Mouse (Mus musculus) kidney, adult 11 months (tissue): ENCODE results near the gene Tarsl2.
A peak's percentile ranks its signal among the peaks of the same experiment; 100 is the strongest.

Experiments used
- DNase-seq: peaks from one replicate; pipeline ENCODE4 v3.0.0; 2022

The Tarsl2 gene

DNA sequence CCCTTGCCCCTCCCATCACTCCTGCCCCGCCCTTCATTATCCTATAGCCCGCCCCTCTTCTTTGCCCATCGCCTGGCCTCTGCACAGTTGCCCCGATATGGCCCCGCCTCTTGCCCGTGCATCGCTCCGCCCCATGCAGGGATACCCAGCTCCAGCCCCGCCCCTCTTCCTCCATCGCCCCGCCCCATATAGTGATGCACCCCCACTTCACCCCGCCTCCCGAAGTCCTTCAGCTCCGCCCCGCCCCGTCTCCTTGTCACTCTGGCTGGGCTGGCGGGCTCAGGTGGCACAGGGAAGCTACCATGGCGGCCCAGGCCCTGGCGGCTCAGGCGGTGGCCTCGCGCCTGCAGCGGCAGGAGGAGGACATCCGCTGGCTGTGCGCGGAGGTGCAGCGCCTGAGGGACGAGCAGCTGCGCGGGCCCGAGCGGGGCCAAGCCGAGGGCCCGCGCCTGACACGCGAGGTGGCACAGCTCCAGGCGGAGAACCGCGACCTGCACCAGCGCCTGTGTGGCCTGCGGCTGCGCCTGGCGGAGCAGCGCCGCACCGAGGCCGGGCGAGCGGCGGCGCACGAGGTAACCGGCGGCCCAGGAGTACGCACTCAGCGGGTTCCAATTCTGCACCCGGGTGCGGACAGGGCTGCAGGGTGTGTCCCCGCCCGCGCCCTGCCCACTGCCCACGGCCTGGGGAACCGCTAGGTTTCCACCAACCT, at the start of gene Tarsl2:
TSS of gene Tarsl2 (plus strand) at position 256 of the 709 bp plus-strand sequence.
- DNase-seq: peak; percentile 94

DNA sequence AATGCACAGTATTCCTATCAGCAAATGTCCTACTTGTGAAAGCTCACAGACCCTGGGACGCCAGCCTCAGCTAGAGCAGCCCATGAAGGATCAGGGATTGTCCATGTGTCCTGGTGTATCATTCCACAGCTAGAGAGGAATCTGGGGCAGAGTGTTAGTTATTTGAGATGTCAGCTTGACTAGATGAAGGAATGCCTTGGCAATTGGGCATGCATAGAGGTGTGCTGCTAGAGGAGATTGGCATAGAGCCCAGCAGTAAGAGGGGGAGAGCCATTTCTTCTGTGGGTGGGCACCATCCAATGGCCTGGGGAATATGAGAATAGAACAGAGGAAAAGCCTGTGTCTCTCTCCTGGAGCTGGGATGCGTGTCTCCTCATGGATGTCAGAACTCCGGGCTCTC, 38.6 kb upstream of the Tarsl2 start:
- DNase-seq: no peak

DNA sequence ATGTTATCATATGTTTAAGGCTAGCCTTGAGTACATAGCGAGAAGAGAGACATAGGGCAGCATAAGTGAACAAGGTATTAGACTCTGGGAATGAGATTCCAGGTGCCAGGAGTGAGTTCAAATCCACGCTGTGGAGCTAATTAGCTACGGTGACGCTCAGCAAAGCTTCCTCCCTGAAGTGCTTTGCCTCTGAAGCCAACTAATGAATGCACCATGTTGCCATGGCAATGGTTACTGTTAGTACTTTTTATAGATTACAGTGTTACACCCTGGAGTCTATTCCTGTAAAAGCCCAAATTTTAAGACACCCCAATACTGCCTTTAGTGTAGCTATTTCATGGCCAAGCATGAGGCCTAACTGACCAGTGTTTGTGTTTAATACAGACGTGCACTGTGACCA, 37.7 kb upstream of the Tarsl2 start:
- no peak for DNase-seq

DNA sequence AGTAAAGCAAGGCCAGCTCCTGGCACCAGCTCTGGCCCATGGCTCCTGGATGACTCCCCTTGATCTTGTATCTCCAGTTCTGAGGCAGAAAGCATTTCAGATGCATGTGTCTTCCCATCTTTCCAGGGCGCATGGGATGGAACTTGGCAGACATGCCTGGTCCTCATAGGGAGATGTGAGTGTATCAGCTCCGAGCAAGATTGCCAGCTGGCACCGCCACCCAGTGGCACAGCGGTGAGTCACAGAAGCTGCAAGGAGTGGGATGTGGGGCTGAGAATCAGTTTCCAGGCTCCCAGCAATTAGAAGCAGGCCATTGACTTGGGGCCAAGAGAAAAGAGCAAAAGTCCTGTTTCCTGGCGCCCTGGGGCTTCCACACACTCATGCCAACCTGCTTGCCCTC, 34.5 kb upstream of the Tarsl2 start:
- DNase-seq: no peak

DNA sequence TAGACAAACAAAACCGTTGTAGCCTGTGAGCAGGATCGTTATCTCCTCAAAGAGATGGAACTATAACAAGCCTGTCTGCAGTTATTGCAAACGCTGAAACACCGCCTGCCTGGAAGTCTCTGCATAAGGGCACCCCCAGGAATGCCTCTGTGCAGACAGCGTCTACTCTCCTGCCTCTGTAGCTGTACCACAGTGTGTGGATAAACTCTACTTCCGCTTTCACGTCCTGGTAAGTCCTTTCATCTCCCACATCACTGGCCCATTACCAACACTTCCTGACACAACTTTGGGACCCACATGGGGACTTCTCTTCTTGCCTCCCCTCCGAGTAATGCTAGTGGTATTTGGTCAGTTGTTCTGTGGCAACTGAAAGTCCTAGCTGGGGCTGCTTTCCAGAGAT, 34.0 kb upstream of the Tarsl2 start:
- DNase-seq: no peak

DNA sequence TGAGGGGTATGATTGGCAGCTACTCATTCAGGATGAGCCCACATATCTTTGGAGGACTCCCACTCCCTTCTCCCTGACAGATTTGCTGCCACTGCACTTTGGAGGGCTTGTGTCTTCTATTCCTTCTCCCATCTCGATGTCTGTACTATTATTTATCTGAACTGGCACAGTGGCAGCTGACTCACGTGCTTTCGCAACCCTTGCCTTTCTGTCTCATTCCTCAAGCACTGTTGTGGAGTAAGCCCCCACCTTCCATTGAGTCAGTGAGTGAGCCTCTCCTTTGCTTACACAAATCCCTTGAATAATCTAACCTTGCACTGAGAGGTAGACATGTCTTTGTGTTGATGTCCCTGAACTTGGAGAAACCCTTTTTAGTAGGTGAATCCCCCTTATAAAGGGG, 33.4 kb upstream of the Tarsl2 start:
- no peak for DNase-seq

DNA sequence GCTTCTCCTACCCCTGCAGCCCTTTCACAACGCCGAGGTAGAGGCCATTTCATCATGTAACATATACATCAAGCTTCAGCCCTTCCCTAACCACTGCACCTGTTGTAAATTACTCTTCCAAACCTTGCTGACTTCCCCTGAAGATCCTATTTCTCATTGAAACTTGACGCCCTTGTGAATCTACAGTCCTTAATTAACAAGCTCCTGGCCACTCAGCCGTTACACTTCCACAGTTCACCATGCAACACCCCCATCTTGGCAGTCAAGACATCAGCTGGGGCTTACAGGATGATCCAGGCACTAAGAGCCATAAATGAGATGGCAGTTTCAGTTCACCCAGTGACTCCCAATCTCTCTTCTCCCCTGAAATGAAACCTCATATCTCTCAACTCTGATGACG, 31.0 kb upstream of the Tarsl2 start:
- DNase-seq: no peak

DNA sequence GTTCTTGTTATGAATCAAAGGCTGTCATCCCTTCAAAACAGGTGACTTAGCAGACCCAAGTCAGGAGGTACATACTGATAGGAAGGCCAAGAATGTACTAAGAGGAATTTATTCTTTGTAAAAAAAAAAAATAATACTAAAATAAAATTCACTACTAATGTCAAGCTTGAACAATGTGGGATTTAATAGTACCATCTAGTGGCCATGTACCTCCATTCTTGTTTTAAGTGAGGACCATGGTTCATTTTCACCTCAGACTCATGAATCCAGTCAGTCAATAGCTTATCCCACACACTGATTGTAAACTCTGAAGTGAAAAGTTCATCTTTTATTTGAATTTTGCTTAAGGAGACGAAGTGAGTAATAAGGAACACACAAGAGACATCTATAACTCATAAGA, 25.9 kb upstream of the Tarsl2 start:
- DNase-seq: no peak

DNA sequence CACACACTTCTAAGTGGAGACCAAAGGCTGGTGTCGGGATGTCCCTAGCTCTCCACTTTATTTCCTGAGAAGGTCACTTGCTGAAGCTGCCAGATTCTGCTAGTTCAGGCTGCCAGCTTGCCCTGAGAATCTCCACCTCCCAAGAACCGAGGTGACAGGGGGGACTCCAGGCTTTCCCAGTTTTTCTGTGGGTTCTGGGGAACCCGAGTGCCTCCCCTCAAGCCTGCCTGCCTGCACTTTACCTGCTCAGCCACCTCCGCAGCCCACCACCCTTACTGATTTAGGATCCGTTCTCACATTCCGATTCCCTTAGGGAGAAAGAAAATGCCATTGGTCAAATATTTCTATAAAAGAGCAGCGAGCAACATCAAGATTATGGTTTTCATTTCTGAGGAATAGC, 24.0 kb upstream of the Tarsl2 start:
- no peak for DNase-seq

DNA sequence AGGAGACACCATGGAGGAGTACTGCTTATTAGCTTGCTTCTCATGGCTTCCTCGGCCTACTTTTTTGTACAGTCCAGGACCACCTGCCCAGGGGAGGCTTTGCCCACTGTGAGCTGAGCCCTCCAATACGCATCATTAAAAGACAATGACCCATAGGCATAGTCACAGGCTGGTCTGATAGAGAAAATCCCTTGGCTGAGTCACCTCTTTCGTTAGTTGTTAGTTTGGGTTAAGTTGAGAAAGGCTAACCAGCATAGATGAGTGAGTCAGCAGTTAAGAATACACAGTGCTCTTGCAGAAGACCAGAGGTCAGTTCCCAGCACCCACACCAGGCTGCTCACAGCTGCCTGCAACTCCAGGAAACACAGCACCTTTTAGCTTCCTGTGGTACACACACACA, 21.4 kb upstream of the Tarsl2 start:
- no peak for DNase-seq

DNA sequence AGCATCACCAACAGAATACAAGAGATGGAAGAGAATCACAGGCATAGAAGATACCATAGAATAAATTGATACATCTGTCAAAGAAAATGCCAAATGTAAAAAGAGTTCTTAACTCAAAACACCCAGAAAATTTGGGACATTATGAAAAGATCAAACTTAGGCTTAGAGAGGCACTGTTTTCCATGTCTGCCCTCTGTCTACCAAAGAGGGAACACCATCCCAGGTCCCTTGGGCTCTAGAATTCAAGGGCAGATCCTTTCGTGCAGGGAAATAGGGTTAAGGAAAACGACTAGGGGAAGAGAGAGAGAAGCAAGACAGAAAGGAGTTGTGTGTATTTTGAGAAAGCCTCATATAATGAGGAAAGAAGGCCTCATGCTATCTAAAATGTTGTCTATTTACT, 19.2 kb upstream of the Tarsl2 start:
- DNase-seq: no peak

DNA sequence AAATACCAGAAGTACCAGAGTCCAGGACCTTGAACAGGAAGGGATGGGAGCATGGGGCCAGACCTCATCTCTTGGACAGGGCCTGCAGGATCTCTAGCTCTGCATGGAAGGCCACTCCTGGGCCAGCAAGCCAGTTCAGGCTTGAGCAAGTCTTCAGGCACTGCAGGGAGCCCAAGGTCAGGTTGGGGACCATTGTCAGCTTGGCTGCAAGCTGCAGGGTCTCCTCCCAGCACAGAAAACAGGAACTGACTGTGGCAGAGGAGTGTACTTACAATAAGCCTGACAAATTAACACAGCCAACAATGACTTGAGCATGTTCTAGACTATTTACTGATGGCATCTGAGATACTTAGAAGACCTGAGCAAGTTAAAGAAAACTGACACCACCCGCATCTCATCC, 14.9 kb upstream of the Tarsl2 start:
- no peak for DNase-seq

DNA sequence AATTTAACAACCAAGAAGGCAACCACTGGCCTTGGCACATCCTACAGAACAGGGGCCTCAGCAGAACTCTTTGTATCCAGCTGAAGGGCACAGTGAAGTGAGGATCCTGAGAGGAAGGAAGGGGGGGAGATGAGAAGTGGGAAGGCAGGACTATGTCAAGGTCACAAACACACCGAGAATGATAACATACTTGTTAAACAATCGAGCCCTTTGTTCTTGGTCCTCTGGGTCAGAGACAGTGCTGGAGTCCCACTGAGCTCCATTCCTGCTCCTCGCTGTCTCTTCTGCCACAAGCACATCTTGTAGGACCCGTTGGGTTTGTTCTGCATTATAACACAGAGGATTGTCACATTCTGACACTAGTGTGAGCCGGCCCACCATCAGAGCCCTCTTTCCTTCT, 14.0 kb upstream of the Tarsl2 start:
- no peak for DNase-seq

DNA sequence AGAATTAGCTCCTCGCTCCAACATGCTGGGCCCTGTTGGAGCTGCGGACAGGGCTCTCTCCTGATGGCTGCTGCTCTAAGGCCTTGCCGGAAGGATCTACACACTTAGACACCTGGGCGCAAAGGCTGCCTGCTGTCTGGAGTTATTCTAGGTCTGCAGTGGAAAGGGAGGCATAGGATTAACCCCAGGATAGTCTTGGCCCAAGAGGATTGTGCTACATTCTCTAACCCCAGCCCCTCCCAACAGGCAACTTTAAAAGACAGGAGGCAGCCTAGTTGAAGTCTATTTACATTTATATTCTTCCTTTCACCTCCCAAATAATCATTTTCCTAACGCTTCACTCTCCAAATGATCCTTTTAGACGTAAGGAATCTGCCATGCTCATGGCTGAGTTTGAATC, 8.9 kb upstream of the Tarsl2 start:
- DNase-seq: no peak

DNA sequence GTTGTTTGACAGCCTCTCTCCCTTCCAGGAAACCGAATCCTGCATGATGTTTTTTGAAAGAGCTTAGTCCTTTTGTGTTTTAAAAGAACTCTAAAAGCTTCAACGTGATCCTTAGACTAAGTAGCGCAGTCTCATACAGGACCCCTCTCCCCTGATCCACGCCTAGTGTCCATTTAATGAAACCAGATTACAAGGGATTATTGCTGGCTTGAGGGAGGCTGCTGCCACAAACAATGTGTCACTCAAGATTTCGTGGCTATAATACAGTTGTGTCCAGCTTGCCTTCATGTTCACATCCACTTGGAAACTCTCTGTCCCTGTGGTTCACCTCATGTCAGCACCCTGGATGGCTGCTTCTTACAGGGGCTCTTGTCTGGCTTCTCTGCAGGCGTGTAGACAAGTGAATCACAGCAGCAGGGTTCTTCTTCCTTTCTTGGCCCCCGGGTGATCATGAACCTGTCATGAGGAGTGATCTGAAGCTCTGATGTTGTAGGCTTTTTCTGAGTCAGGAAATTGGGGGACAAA, 8.3 kb upstream of the Tarsl2 start:
- no peak for DNase-seq

DNA sequence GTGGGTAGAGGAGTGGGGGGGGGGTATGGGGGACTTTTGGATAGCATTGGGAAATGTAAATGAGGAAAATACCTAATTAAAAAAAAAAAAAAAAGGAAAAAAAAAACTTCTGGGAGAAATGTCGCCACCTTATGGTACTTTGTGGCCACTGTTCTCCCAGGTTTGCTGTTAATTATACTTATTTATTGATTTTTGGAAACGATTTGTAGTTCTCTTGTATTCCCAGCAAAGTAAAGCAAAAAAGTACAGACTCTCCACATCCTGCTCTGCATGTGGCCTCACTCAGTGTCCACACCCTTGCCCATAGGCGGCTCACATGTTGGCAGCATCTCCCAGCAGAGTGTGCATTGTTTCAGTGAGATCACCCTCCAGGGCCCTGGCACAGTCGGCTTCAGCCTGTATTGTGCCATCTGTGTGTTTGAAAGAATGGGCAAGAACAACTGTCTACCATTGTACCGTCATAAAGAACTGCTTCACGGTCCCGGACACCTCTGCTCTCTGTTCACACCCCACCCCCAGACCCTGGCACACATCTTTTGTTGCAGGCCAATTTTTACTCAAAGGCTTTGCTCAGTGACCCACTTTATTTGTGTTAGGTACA, 6.4 kb upstream of the Tarsl2 start:
- DNase-seq: no peak

DNA sequence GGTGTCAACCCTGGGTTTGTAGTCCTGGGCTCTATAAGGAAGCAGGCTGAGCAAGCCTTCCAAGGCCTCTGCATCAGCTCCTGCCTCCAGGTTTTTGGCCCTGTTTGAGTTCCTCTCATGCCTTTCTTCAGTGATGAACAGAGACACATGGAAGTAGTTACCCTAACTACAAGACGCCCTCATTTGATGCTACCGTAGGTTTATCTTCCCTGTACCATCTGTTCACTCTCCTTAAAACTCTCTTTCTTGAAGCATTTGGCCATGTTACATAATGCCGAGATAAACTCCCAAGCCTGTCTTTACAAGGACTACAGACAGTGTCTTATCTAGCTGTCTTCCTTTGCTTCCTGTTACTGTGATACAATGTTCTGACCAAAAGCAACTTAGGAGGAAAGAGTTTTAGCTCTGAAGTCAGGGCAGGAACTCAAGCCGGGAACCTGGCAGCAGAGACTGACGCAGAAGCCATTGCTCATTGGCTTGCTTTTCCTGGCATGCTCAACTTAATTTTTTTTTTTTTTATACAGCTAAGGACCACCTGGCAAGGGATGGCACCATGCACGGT, 4.8 kb upstream of the Tarsl2 start:
- no peak for DNase-seq

DNA sequence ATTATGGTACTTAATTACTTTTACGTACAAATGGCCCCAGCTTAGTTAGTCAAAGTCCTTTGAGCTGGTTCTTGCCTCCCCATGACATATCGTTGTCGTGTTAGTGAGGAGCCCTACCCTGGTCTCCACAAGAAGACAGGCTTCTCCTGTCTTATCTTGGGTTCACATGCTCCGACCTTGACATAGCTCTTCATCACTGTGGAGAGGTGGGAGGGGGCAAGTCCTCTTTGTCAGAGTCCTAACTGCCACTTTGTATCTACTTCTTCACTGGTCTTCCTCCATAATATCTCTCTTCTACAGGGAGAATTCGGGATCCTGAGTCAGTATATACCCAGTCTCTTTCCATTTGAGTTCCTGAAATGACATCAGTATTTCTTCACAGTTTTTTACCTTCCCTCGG, 4.0 kb upstream of the Tarsl2 start:
- no peak for DNase-seq

DNA sequence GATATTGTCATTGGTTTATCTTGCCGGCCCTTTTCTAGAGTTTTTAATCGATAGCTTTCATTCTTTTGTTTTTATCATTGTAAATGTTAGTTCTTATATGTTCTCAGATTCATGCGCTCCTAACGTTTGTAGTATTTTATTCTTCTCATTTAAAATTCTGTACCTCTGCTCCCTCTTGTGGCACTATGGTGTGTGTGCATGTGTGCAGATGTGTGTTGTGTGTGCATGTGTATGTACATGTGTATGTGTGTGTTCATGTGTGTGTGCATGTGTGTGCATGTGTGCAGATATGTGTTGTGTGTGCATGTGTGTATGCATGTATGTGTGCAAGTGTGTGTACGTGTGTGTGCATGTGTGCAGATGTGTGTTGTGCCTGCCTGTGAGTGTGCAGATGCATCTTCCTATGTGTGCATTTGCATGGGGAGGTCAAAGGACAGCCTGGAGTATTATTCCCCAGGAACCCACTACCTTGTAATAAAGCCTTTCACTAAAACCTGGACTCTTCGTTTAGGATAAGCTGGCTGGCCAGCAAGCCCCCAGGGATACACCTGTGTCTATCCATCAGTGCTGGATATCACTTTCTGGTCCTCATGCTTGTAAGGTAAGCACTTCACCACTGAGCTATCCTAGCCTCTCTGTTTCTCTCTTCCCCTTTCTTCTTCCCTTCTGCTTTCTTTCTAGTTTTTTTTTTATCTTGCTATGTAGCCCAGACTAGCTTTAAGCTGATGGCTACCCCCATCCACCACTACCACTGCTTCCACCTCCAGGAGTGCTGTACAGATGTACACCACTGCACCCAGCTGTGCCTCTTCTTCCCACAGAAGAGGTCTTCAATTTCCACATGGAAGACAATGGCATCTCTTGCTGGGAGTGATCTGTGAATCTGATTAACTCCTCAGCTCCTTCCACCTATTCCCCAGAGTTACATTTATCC, 2.1 kb upstream of the Tarsl2 start:
- no peak for DNase-seq

DNA sequence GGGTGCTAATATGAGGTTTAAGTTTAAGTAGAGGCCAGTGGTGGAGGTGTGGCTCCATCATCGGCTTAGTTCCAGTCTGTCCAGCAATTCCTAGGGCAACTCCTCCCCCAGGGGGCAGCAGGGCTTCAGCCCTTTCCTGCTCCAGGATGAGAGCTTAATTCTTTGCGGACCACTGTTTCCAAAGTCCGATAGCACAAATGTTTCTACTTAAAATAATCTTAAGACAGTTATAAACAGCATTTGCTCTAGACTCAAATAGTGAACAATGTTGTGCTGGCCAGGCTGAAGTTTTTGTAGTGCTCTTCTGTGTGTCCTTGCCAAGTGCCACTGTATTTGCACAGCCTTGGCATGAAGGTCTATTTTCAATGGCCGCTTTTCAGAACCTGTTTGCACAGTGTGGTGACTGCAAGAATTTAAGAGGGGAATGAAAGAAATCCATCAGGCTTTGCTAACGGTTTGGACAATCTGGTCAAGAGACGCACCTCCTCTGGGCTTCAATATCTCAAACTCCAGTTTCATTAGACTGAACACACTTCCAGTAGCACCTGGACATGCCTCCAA, 757 bp upstream of the Tarsl2 start:
- DNase-seq: no peak

DNA sequence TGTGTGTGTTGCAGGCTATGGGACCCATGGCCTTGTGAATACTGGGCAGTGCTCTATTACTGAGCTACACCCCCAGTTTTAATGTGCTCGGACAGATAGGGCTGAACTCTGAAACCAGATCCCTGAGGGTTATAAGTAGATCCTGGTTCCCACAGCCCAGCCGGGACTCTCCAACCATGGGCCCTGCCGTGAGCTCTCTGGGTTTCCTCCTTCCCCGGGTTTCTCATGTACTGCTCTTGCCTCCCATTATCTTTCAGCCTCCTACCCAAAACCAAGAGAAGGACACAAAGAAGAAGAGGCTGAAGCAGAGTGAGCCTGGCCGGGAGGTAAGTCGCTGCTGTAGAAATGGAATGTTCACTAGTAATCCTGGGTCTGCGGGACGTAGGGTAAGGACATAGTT, 1.3 kb downstream of the Tarsl2 start:
- no peak for DNase-seq

DNA sequence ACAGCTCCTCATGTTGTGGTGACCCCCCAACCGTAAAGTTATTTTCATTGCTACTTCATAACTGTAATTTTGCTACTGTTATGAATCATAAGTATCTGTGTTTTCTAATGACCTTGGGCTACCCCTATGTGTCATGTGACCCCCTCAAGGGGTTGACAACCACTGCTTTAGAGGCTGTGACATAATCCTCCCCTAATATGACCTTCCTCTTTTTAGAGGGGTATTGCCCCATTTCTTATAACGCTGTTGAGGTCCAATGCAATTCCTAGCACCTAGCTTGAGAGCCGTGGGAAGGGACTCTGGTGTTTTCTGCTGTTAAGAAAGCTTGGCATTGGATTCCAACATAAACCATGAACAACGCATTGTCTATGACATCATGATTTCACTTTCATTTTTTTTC, 6.0 kb downstream of the Tarsl2 start:
- no peak for DNase-seq

DNA sequence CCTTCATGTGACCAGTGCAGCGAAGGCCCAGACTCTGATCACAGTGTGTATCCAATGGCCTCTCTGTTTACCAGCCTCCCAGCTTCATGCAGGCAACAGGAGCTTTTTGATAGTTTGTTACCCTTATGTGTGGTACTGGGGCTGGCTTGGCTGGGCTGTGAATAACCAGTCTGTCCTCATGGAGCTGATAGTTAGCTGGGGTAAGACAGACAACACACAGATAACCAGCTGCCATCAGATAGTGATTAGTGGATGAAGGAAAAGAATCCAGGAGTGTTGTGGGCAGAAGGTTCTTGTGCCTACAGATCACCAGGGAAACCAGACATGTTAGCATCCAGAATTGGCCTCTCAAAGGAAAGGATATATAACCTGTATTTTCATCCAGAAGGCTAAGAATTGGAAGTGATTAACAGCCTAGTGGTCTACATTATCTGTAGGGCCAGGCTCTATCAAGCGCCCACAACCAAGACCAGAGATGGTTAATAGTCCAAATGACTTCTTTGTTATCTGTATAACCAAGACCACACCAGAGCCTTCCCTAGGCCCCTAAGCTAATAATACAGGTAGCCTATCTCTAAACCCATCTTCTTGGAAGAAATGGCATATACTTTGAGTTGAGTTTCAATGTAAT, 12.9 kb downstream of the Tarsl2 start:
- no peak for DNase-seq
